ENCODE assay signal across 21 mouse cellular contexts in genomic region chr12:111135953-111136352, GRCm38 (mm10). TPM values are rescaled to one million over a fixed set of nuclear protein-coding genes. Genes with fewer than 3 reads are reported as not detected.
A peak's percentile ranks its signal among the peaks of the same experiment; 100 is the strongest.
DNase-seq lines count a peak whose midpoint lies in the region; ATAC-seq lines count a peak whose summit lies in the region.
"Had no signal": no experiment of that assay in that cellular context is flagged by ENCODE, and none has a peak within 500 bp of the region (broad histone marks: within the 10 kb centered on the region; RNA-seq: fewer than 3 reads in every experiment).

No protein-coding gene starts in this region.

- H3K36me3 ChIP-seq in forebrain, embryonic 10.5 days (replicated peaks) = no peaks in the 10 kb centered on the region
- H3K36me3 ChIP-seq in forebrain, embryonic 12.5 days (replicated peaks) = no peaks in the 10 kb centered on the region
- H3K36me3 ChIP-seq in hindbrain, embryonic 10.5 days = no peaks in the 10 kb centered on the region; the same call in 1 of the 2 replicates
- no peaks in the 10 kb centered on the region for H3K36me3 ChIP-seq in hindbrain, embryonic 13.5 days
- H3K36me3 ChIP-seq in embryonic facial prominence, embryonic 15.5 days = no peaks in the 10 kb centered on the region
- no peaks in the 10 kb centered on the region for H3K36me3 ChIP-seq in midbrain, embryonic 16.5 days (ENCODE audit: control insufficient read depth, insufficient read depth, low read length)
- H3K36me3 ChIP-seq: heart, embryonic 15.5 days; hindbrain, embryonic 15.5 days had no signal

- no peak for DNase-seq in forebrain, embryonic 10.5 days (ENCODE audit: extremely low spot score, low spot score)
- no peak for DNase-seq in hindbrain, embryonic 10.5 days (ENCODE audit: low spot score)
- DNase-seq: adrenal gland, adult 8-10 months; adrenal gland, postnatal 36 days; gastrocnemius, postnatal 10 days; heart, adult 2 months; heart, postnatal 14 days had no signal

- H3K9ac ChIP-seq in forebrain, embryonic 12.5 days = no peak overlapping the region
- no peak overlapping the region for H3K9ac ChIP-seq in hindbrain, embryonic 13.5 days
- no peak overlapping the region for H3K9ac ChIP-seq in embryonic facial prominence, embryonic 15.5 days
- no peak overlapping the region for H3K9ac ChIP-seq in midbrain, embryonic 16.5 days (ENCODE audit: low read depth, low read length)
- H3K9ac ChIP-seq: heart, embryonic 15.5 days; hindbrain, embryonic 15.5 days had no signal

- 0 out of 2 replicates have a peak overlapping the region, but pooled peaks have one; percentile 30 for H3K27ac ChIP-seq in forebrain, embryonic 10.5 days
- no peak overlapping the region for H3K27ac ChIP-seq in forebrain, embryonic 12.5 days
- H3K27ac ChIP-seq in hindbrain, embryonic 10.5 days = 0 out of 2 replicates have a peak overlapping the region, but pooled peaks have one; percentile 45
- no peak overlapping the region for H3K27ac ChIP-seq in hindbrain, embryonic 13.5 days
- no peak overlapping the region for H3K27ac ChIP-seq in embryonic facial prominence, embryonic 15.5 days (replicated peaks)
- H3K27ac ChIP-seq in midbrain, embryonic 16.5 days (ENCODE audit: low read length) = no peak overlapping the region
- H3K27ac ChIP-seq: heart, adult 2 months; heart, embryonic 15.5 days had no signal

- ATAC-seq in forebrain, embryonic 12.5 days (ENCODE audit: low FRiP score) = no peak
- no peak for ATAC-seq in hindbrain, embryonic 13.5 days (ENCODE audit: low FRiP score)
- ATAC-seq in embryonic facial prominence, embryonic 15.5 days (ENCODE audit: insufficient number of reproducible peaks, low FRiP score, low TSS enrichment, low read depth) = peak; percentile 76; the same call in 1 of the 2 replicates
- no peak for ATAC-seq in activated CD4-positive, CD25-positive, alpha-beta regulatory T cell, adult 4 months
- no peak for ATAC-seq in midbrain, embryonic 16.5 days
- ATAC-seq: intestine, embryonic 16.5 days had no signal

- H3K27me3 ChIP-seq in forebrain, embryonic 10.5 days (ENCODE audit: poor library complexity, severe bottlenecking) = no peaks in the 10 kb centered on the region
- H3K27me3 ChIP-seq in forebrain, embryonic 12.5 days = no peaks in the 10 kb centered on the region
- H3K27me3 ChIP-seq in hindbrain, embryonic 10.5 days (ENCODE audit: insufficient read depth, poor library complexity, severe bottlenecking) = no peaks in the 10 kb centered on the region
- H3K27me3 ChIP-seq in hindbrain, embryonic 13.5 days = no peaks in the 10 kb centered on the region
- H3K27me3 ChIP-seq in embryonic facial prominence, embryonic 15.5 days = no peaks in the 10 kb centered on the region
- no peaks in the 10 kb centered on the region for H3K27me3 ChIP-seq in midbrain, embryonic 16.5 days (ENCODE audit: control insufficient read depth, insufficient read depth, low read depth, low read length)
- H3K27me3 ChIP-seq: heart, embryonic 15.5 days; hindbrain, embryonic 15.5 days had no signal

- no peak overlapping the region for H3K4me2 ChIP-seq in forebrain, embryonic 12.5 days
- H3K4me2 ChIP-seq in hindbrain, embryonic 13.5 days = no peak overlapping the region
- H3K4me2 ChIP-seq in embryonic facial prominence, embryonic 15.5 days (replicated peaks) = no peak overlapping the region
- no peak overlapping the region for H3K4me2 ChIP-seq in midbrain, embryonic 16.5 days (ENCODE audit: low read length)
- H3K4me2 ChIP-seq: heart, embryonic 11.5 days; heart, embryonic 15.5 days; hindbrain, embryonic 15.5 days had no signal

- peaks cover 7% of the 10 kb centered on the region for H3K4me1 ChIP-seq in forebrain, embryonic 10.5 days
- H3K4me1 ChIP-seq in forebrain, embryonic 12.5 days = no peaks in the 10 kb centered on the region
- H3K4me1 ChIP-seq in hindbrain, embryonic 10.5 days (replicated peaks) = peaks cover 6% of the 10 kb centered on the region
- peaks cover 9% of the 10 kb centered on the region; the same call in 1 of the 2 replicates for H3K4me1 ChIP-seq in hindbrain, embryonic 13.5 days (replicated peaks)
- H3K4me1 ChIP-seq in embryonic facial prominence, embryonic 15.5 days = peaks cover 12% of the 10 kb centered on the region; the same call in 1 of the 2 replicates
- peaks cover 2% of the 10 kb centered on the region for H3K4me1 ChIP-seq in midbrain, embryonic 16.5 days (ENCODE audit: control insufficient read depth, insufficient read depth, low read length)

- H3K4me3 ChIP-seq in forebrain, embryonic 10.5 days = no peak overlapping the region
- H3K4me3 ChIP-seq in forebrain, embryonic 12.5 days (replicated peaks) = no peak overlapping the region
- no peak overlapping the region for H3K4me3 ChIP-seq in hindbrain, embryonic 10.5 days
- H3K4me3 ChIP-seq in hindbrain, embryonic 13.5 days = no peak overlapping the region
- no peak overlapping the region for H3K4me3 ChIP-seq in embryonic facial prominence, embryonic 15.5 days (replicated peaks)
- H3K4me3 ChIP-seq in midbrain, embryonic 16.5 days (ENCODE audit: low read depth, low read length) = no peak overlapping the region
- H3K4me3 ChIP-seq: heart, adult 2 months; heart, embryonic 15.5 days; hindbrain, embryonic 15.5 days had no signal

- H3K9me3 ChIP-seq in forebrain, embryonic 10.5 days = peaks cover 12% of the 10 kb centered on the region
- no peaks in the 10 kb centered on the region; the same call in 1 of the 2 replicates for H3K9me3 ChIP-seq in forebrain, embryonic 12.5 days
- H3K9me3 ChIP-seq in hindbrain, embryonic 10.5 days = peaks cover 14% of the 10 kb centered on the region; the same call in 1 of the 2 replicates
- H3K9me3 ChIP-seq in hindbrain, embryonic 13.5 days = no peaks in the 10 kb centered on the region
- no peaks in the 10 kb centered on the region for H3K9me3 ChIP-seq in embryonic facial prominence, embryonic 15.5 days (replicated peaks)
- H3K9me3 ChIP-seq in midbrain, embryonic 16.5 days (replicated peaks; ENCODE audit: control insufficient read depth, low read length, poor library complexity, severe bottlenecking) = no peaks in the 10 kb centered on the region; the same call in 1 of the 2 replicates
- H3K9me3 ChIP-seq: heart, embryonic 15.5 days; hindbrain, embryonic 15.5 days had no signal

- 81% methylated on average over 3 of the region's 3 CpGs for WGBS in forebrain, embryonic 10.5 days
- 71% methylated on average over 3 of the region's 3 CpGs for WGBS in forebrain, embryonic 12.5 days
- 78% methylated on average over 3 of the region's 3 CpGs for WGBS in hindbrain, embryonic 10.5 days
- 72% methylated on average over 3 of the region's 3 CpGs for WGBS in hindbrain, embryonic 13.5 days
- 58% methylated on average over 3 of the region's 3 CpGs for WGBS in embryonic facial prominence, embryonic 15.5 days
- WGBS in midbrain, embryonic 16.5 days = 66% methylated on average over 3 of the region's 3 CpGs

RNA-seq across cellular contexts. Expression of gene Traf3, which starts 30.2 kb away (rescaled TPM):
- polyA plus RNA-seq in forebrain, embryonic 10.5 days (2016; fragmentation: Nextera tagmentation; extraction: Ambion mirVana) = 13.1 and 16.9 TPM in 2 replicates
- polyA plus RNA-seq in forebrain, embryonic 12.5 days (2016; fragmentation: Nextera tagmentation; extraction: Ambion mirVana) = 25.4 and 25.5 TPM in 2 replicates
- 11.0 and 13.9 TPM in 2 replicates for polyA plus RNA-seq in hindbrain, embryonic 10.5 days (2016; fragmentation: Nextera tagmentation; extraction: Ambion mirVana)
- polyA plus RNA-seq in hindbrain, embryonic 13.5 days (2015; fragmentation: Nextera tagmentation; extraction: Ambion mirVana) = 15.6 and 17.0 TPM in 2 replicates
- polyA plus RNA-seq in embryonic facial prominence, embryonic 15.5 days (2015; fragmentation: Nextera tagmentation; extraction: Ambion mirVana) = 10.6 and 12.1 TPM in 2 replicates
- 10 to 100 TPM; 14.4 to 15.5 TPM for polyA plus RNA-seq in activated CD4-positive, CD25-positive, alpha-beta regulatory T cell, adult 4 months (2017; shearing (Covaris generic))
- 17.4 and 22.3 TPM in 2 replicates for polyA plus RNA-seq in midbrain, embryonic 16.5 days (2015; fragmentation: Nextera tagmentation; extraction: Ambion mirVana)

RNA-seq across cellular contexts. Expression of gene 4930595D18Rik, which starts 48.3 kb away (rescaled TPM):
- not detected in 2 replicates for polyA plus RNA-seq in forebrain, embryonic 10.5 days (2016; fragmentation: Nextera tagmentation; extraction: Ambion mirVana)
- not detected in 2 replicates for polyA plus RNA-seq in forebrain, embryonic 12.5 days (2016; fragmentation: Nextera tagmentation; extraction: Ambion mirVana)
- not detected in 2 replicates for polyA plus RNA-seq in hindbrain, embryonic 10.5 days (2016; fragmentation: Nextera tagmentation; extraction: Ambion mirVana)
- 0.21 TPM in 1 of 2 replicates, not detected in the other for polyA plus RNA-seq in hindbrain, embryonic 13.5 days (2015; fragmentation: Nextera tagmentation; extraction: Ambion mirVana)
- polyA plus RNA-seq in embryonic facial prominence, embryonic 15.5 days (2015; fragmentation: Nextera tagmentation; extraction: Ambion mirVana) = not detected in 2 replicates
- polyA plus RNA-seq in activated CD4-positive, CD25-positive, alpha-beta regulatory T cell, adult 4 months (2017; shearing (Covaris generic)) = 1 to 10 TPM in 1 of 2 experiments, not detected in 1; 2.8 TPM
- polyA plus RNA-seq in midbrain, embryonic 16.5 days (2015; fragmentation: Nextera tagmentation; extraction: Ambion mirVana) = not detected in 2 replicates
- polyA plus RNA-seq: C2C12; cerebellum, adult 2 months; embryonic facial prominence, embryonic 11.5 days; frontal cortex, adult 2 months; gonadal fat pad, adult 2 months; heart, adult 2 months; heart, embryonic 11.5 days; heart, embryonic 15.5 days; hindbrain, embryonic 15.5 days; intestine, embryonic 16.5 days had no signal

Comparison
In these comparisons a context has a peak if more than half of its experiments do, and no peak if none do; other contexts are left out.
1. H3K27ac ChIP-seq: peak in forebrain, embryonic 10.5 days (single experiment) and hindbrain, embryonic 10.5 days (single experiment); none in forebrain, embryonic 12.5 days (single experiment), hindbrain, embryonic 13.5 days (single experiment), embryonic facial prominence, embryonic 15.5 days (single experiment) and midbrain, embryonic 16.5 days (single experiment).